Mouse (Mus musculus): Measurements from ENCODE around the gene Tomt. TPM values are rescaled to one million over a fixed set of nuclear protein-coding genes. Genes with fewer than 3 reads are reported as not detected.
A peak's percentile ranks its signal among the peaks of the same experiment; 100 is the strongest.

The Tomt gene
- polyA plus RNA-seq, 1 experiment = not detected

GRCm38 (mm10) chr7:101884160-101884559 lies 22.0 kb downstream of the Tomt start:
- Histone ChIP-seq H3K27ac (replicated peaks; ENCODE audit: low read depth, low read length) (no peak overlapping the region), H3K4me3 (ENCODE audit: insufficient read depth, low read depth, low read length) (no peak overlapping the region), H3K4me1 (ENCODE audit: control insufficient read depth, insufficient read depth, insufficient read length, low read length) (peaks cover 14% of the 10 kb centered on the region; the same call in 1 of the 2 replicates)

GRCm38 (mm10) chr7:101882413-101883154 lies 23.6 kb downstream of the Tomt start:
- peaks cover 14% of the 10 kb centered on the region; the same call in 1 of the 2 replicates for H3K4me1 ChIP-seq (ENCODE audit: control insufficient read depth, insufficient read depth, insufficient read length, low read length)
- no peak overlapping the region for H3K4me3 ChIP-seq (ENCODE audit: insufficient read depth, low read depth, low read length)
- H3K27ac ChIP-seq (replicated peaks; ENCODE audit: low read depth, low read length) = peak overlapping the region; percentile 53

GRCm38 (mm10) chr7:101880855-101881254 lies 25.3 kb downstream of the Tomt start:
- Histone ChIP-seq H3K4me3 (ENCODE audit: insufficient read depth, low read depth, low read length) (no peak overlapping the region), H3K27ac (replicated peaks; ENCODE audit: low read depth, low read length) (no peak overlapping the region), H3K4me1 (ENCODE audit: control insufficient read depth, insufficient read depth, insufficient read length, low read length) (peaks cover 14% of the 10 kb centered on the region; the same call in 1 of the 2 replicates)

GRCm38 (mm10) chr7:101875978-101876377 lies 30.2 kb downstream of the Tomt start:
- H3K4me1 ChIP-seq (ENCODE audit: control insufficient read depth, insufficient read depth, insufficient read length, low read length) = no peaks in the 10 kb centered on the region
- no peak overlapping the region for H3K27ac ChIP-seq (replicated peaks; ENCODE audit: low read depth, low read length)
- H3K4me3 ChIP-seq (ENCODE audit: insufficient read depth, low read depth, low read length) = no peak overlapping the region

- H3K4me1 ChIP-seq (ENCODE audit: control insufficient read depth, insufficient read depth, insufficient read length, low read length) = no peaks in the 10 kb centered on the region
- no peak overlapping the region for H3K27ac ChIP-seq (replicated peaks; ENCODE audit: low read depth, low read length)
- H3K4me3 ChIP-seq (ENCODE audit: insufficient read depth, low read depth, low read length) = no peak overlapping the region
Measured at GRCm38 (mm10) chr7:101871296-101871695, 34.9 kb downstream of the Tomt start.

- no peaks in the 10 kb centered on the region for H3K4me1 ChIP-seq (ENCODE audit: control insufficient read depth, insufficient read depth, insufficient read length, low read length)
- no peak within 1 kb of the TSS for H3K27ac ChIP-seq (replicated peaks; ENCODE audit: low read depth, low read length)
- H3K4me3 ChIP-seq (ENCODE audit: insufficient read depth, low read depth, low read length) = no peak within 1 kb of the TSS
Measured at GRCm38 (mm10) chr7:101870629-101871028, 35.5 kb downstream of the Tomt start, which contains the start of gene Folr1. Gene Folr1 (minus strand): TSS chr7:101870788.

- Histone ChIP-seq H3K27ac (replicated peaks; ENCODE audit: low read depth, low read length) (no peak overlapping the region), H3K4me1 (ENCODE audit: control insufficient read depth, insufficient read depth, insufficient read length, low read length) (no peaks in the 10 kb centered on the region), H3K4me3 (ENCODE audit: insufficient read depth, low read depth, low read length) (no peak overlapping the region)
Measured at GRCm38 (mm10) chr7:101869163-101869500, 37.0 kb downstream of the Tomt start.

GRCm38 (mm10) chr7:101868241-101869162 lies 37.7 kb downstream of the Tomt start:
- H3K4me1 ChIP-seq (ENCODE audit: control insufficient read depth, insufficient read depth, insufficient read length, low read length) = no peaks in the 10 kb centered on the region
- no peak overlapping the region for H3K27ac ChIP-seq (replicated peaks; ENCODE audit: low read depth, low read length)
- no peak overlapping the region for H3K4me3 ChIP-seq (ENCODE audit: insufficient read depth, low read depth, low read length)

GRCm38 (mm10) chr7:101867482-101867881 lies 38.7 kb downstream of the Tomt start:
- Histone ChIP-seq H3K27ac (replicated peaks; ENCODE audit: low read depth, low read length) (no peak overlapping the region), H3K4me3 (ENCODE audit: insufficient read depth, low read depth, low read length) (no peak overlapping the region)

GRCm38 (mm10) chr7:101866491-101867265 lies 39.5 kb downstream of the Tomt start:
- no peaks in the 10 kb centered on the region for H3K4me1 ChIP-seq (ENCODE audit: control insufficient read depth, insufficient read depth, insufficient read length, low read length)
- H3K4me3 ChIP-seq (ENCODE audit: insufficient read depth, low read depth, low read length) = no peak overlapping the region
- no peak overlapping the region for H3K27ac ChIP-seq (replicated peaks; ENCODE audit: low read depth, low read length)

More at GRCm38 (mm10) chr7:101867482-101867881, 38.7 kb downstream of the Tomt start:
- H3K4me1 ChIP-seq (ENCODE audit: control insufficient read depth, insufficient read depth, insufficient read length, low read length) = no peaks in the 10 kb centered on the region

- no peaks in the 10 kb centered on the region for H3K4me1 ChIP-seq (ENCODE audit: control insufficient read depth, insufficient read depth, insufficient read length, low read length)
- H3K4me3 ChIP-seq (ENCODE audit: insufficient read depth, low read depth, low read length) = no peak within 1 kb of the TSS
- no peak within 1 kb of the TSS for H3K27ac ChIP-seq (replicated peaks; ENCODE audit: low read depth, low read length)
Measured at GRCm38 (mm10) chr7:101863415-101863814, 42.7 kb downstream of the Tomt start, which contains the start of gene Anapc15. Gene Anapc15 (plus strand): TSS chr7:101863715.

- Histone ChIP-seq H3K4me3 (ENCODE audit: insufficient read depth, low read depth, low read length) (no peak overlapping the region), H3K4me1 (ENCODE audit: control insufficient read depth, insufficient read depth, insufficient read length, low read length) (no peaks in the 10 kb centered on the region), H3K27ac (replicated peaks; ENCODE audit: low read depth, low read length) (no peak overlapping the region)
Measured at GRCm38 (mm10) chr7:101862291-101862690, 43.9 kb downstream of the Tomt start.

GRCm38 (mm10) chr7:101860978-101861377 lies 45.2 kb downstream of the Tomt start:
- Histone ChIP-seq H3K27ac (replicated peaks; ENCODE audit: low read depth, low read length) (no peak overlapping the region), H3K4me1 (ENCODE audit: control insufficient read depth, insufficient read depth, insufficient read length, low read length) (no peaks in the 10 kb centered on the region), H3K4me3 (ENCODE audit: insufficient read depth, low read depth, low read length) (no peak overlapping the region)

GRCm38 (mm10) chr7:101858362-101858761 lies 47.8 kb downstream of the Tomt start:
- no peak overlapping the region for H3K27ac ChIP-seq (replicated peaks; ENCODE audit: low read depth, low read length)
- no peaks in the 10 kb centered on the region for H3K4me1 ChIP-seq (ENCODE audit: control insufficient read depth, insufficient read depth, insufficient read length, low read length)
- H3K4me3 ChIP-seq (ENCODE audit: insufficient read depth, low read depth, low read length) = no peak overlapping the region

- no peak within 1 kb of the TSS for H3K4me3 ChIP-seq (ENCODE audit: insufficient read depth, low read depth, low read length)
- no peaks in the 10 kb centered on the region for H3K4me1 ChIP-seq (ENCODE audit: control insufficient read depth, insufficient read depth, insufficient read length, low read length)
- H3K27ac ChIP-seq (replicated peaks; ENCODE audit: low read depth, low read length) = no peak within 1 kb of the TSS
Measured at GRCm38 (mm10) chr7:101857094-101857493, 49.1 kb downstream of the Tomt start, which contains the start of gene Folr2. Gene Folr2 (minus strand): TSS chr7:101857194.
